Mouse (Mus musculus): Measurements from ENCODE around the gene Sp2.

- no peak for TF ChIP-seq CTCF (IDR thresholded peaks at IDR 0.05)
- no peak for TF ChIP-seq EP300 (IDR thresholded peaks at IDR 0.05)
Observed at GRCm38 (mm10) chr11:96981461-96981860, 1.3 kb downstream of the Sp2 start.

Data from lung, postnatal 0 days (tissue).